Mouse (Mus musculus) heart, adult 9 months (tissue): Measurements from ENCODE around the gene Olfr1445.

Experiments used
- DNase-seq, 2 experiments: peaks; one replicate each; pipeline ENCODE4 v3.0.0; 2022; ENCODE audit warnings: low spot score in 2 of 2

Gene Olfr1445

GRCm38 (mm10) chr19:12883555-12883954 is at the start of gene Olfr1445:
Gene Olfr1445, plus strand, starts transcription at chr19:12883855.
- no peak for DNase-seq

GRCm38 (mm10) chr19:12838507-12838906 is 45.1 kb upstream of the Olfr1445 start:
- no peak for DNase-seq

- DNase-seq, result no peak
Measured at GRCm38 (mm10) chr19:12846382-12846781, 37.3 kb upstream of the Olfr1445 start, which contains the start of gene Gm5244. Gene Gm5244, plus strand, starts transcription at chr19:12846682.

GRCm38 (mm10) chr19:12856983-12857382 is 26.7 kb upstream of the Olfr1445 start, which contains the start of gene Olfr1444:
Gene Olfr1444, plus strand, starts transcription at chr19:12857283.
- DNase-seq, result no peak

- DNase-seq, result no peak
Measured at GRCm38 (mm10) chr19:12893424-12893823, 9.8 kb downstream of the Olfr1445 start, which contains the start of gene Olfr1446. Gene Olfr1446, minus strand, starts transcription at chr19:12893524.

GRCm38 (mm10) chr19:12903643-12904042 is 20.0 kb downstream of the Olfr1445 start, which contains the start of gene Olfr1447:
Gene Olfr1447, minus strand, starts transcription at chr19:12903743.
- no peak for DNase-seq

- DNase-seq, result no peak
Measured at GRCm38 (mm10) chr19:12924319-12924718, 40.7 kb downstream of the Olfr1445 start, which contains the start of gene Olfr1448. Gene Olfr1448, minus strand, starts transcription at chr19:12924419.

- no peak for DNase-seq
Measured at GRCm38 (mm10) chr19:12930540-12930939, 46.9 kb downstream of the Olfr1445 start, which contains the start of gene Olfr1449. Gene Olfr1449, plus strand, starts transcription at chr19:12930840.
